Mouse (Mus musculus) A20 (cell line): ENCODE data around the gene Pcsk4.

Experiments
- DNase-seq: peaks from one replicate; pipeline ENCODE4 v3.0.0-alpha.2; 2011; ENCODE audit warnings: low read depth, low spot score

The Pcsk4 gene

GRCm38 (mm10) chr10:80323261-80324119 is 5.8 kb downstream of the Pcsk4 start:
- DNase-seq: peak; percentile 89

- peak; percentile 67 for DNase-seq
Measured at GRCm38 (mm10) chr10:80322811-80323211, 6.5 kb downstream of the Pcsk4 start.

GRCm38 (mm10) chr10:80321670-80322581 is 7.4 kb downstream of the Pcsk4 start:
- no peak for DNase-seq

GRCm38 (mm10) chr10:80321014-80321669 is 8.2 kb downstream of the Pcsk4 start:
- peak; percentile 60 for DNase-seq

- peak; percentile 96 for DNase-seq
Measured at GRCm38 (mm10) chr10:80320340-80320760, 8.9 kb downstream of the Pcsk4 start, which contains the start of gene 2310011J03Rik. 2310011J03Rik (minus strand) TSS chr10:80320537.

GRCm38 (mm10) chr10:80317011-80317410 is 12.3 kb downstream of the Pcsk4 start:
- DNase-seq: no peak

GRCm38 (mm10) chr10:80316359-80316781 is 12.9 kb downstream of the Pcsk4 start:
- DNase-seq: no peak

GRCm38 (mm10) chr10:80315315-80315714 is 14.0 kb downstream of the Pcsk4 start:
- no peak for DNase-seq

- no peak for DNase-seq
Measured at GRCm38 (mm10) chr10:80314494-80315001, 14.8 kb downstream of the Pcsk4 start.

- DNase-seq: no peak
Measured at GRCm38 (mm10) chr10:80313627-80314201, 15.6 kb downstream of the Pcsk4 start.

GRCm38 (mm10) chr10:80312586-80313504 is 16.5 kb downstream of the Pcsk4 start:
- DNase-seq: no peak

GRCm38 (mm10) chr10:80311560-80311959 is 17.7 kb downstream of the Pcsk4 start:
- DNase-seq: no peak

- peak; percentile 90 for DNase-seq
Measured at GRCm38 (mm10) chr10:80304862-80305261, 24.4 kb downstream of the Pcsk4 start.

GRCm38 (mm10) chr10:80304458-80304857 is 24.8 kb downstream of the Pcsk4 start:
- DNase-seq: no peak

GRCm38 (mm10) chr10:80302471-80302881 is 26.8 kb downstream of the Pcsk4 start:
- DNase-seq: no peak

GRCm38 (mm10) chr10:80302082-80302355 is 27.3 kb downstream of the Pcsk4 start:
- no peak for DNase-seq

GRCm38 (mm10) chr10:80301256-80302081 is 27.8 kb downstream of the Pcsk4 start:
- no peak for DNase-seq

- DNase-seq: no peak
Measured at GRCm38 (mm10) chr10:80300672-80301181, 28.6 kb downstream of the Pcsk4 start.

- no peak for DNase-seq
Measured at GRCm38 (mm10) chr10:80299824-80300223, 29.5 kb downstream of the Pcsk4 start.
